Mouse (Mus musculus) kidney, adult 2 months (tissue): ENCODE data around the gene Aifm3. TPM values are rescaled to one million over a fixed set of nuclear protein-coding genes. Genes with fewer than 3 reads are reported as not detected.
A peak's percentile ranks its signal among the peaks of the same experiment; 100 is the strongest.

Experiments
- DNase-seq: peaks from one replicate; pipeline ENCODE4 v3.0.0; 2021
- H3K27ac ChIP-seq: fragments of 200-500 bp; 2 replicates; pipeline ENCODE4 v1.5.1; 2012; ENCODE audit warnings: low read depth, low read length, control low read depth, inconsistent platforms; ENCODE audit not compliant: insufficient read depth
- H3K27me3 ChIP-seq: fragments of 200-500 bp; replicated peaks from 2 replicates; pipeline ENCODE4 v1.6.1; 2012; ENCODE audit warnings: mild to moderate bottlenecking, moderate library complexity, low read length, inconsistent platforms; ENCODE audit not compliant: control insufficient read depth, insufficient read depth
- H3K36me3 ChIP-seq: fragments of 200-500 bp; 2 replicates; pipeline ENCODE4 v1.6.1; 2012; ENCODE audit warnings: mild to moderate bottlenecking, moderate library complexity, low read length, inconsistent platforms; ENCODE audit not compliant: control insufficient read depth, insufficient read depth
- H3K4me1 ChIP-seq: fragments of 200-500 bp; 2 replicates; pipeline ENCODE4 v1.6.1; 2011; ENCODE audit warnings: low read length; ENCODE audit not compliant: control insufficient read depth, insufficient read depth
- H3K4me3 ChIP-seq: fragments of 200-500 bp; 2 replicates; pipeline ENCODE4 v1.5.1; 2011; ENCODE audit warnings: mild to moderate bottlenecking, low read depth, low read length, control low read depth; ENCODE audit not compliant: insufficient read depth
- CTCF ChIP-seq: fragments of 200-500 bp; conservative IDR thresholded peaks from 2 replicates; pipeline ENCODE4 v1.5.1; 2011; ENCODE audit warnings: low read depth, mild to moderate bottlenecking, control low read depth, low read length, moderate library complexity, mixed read lengths; ENCODE audit not compliant: insufficient read depth, insufficient read length
- POLR2A ChIP-seq: fragments of 200-500 bp; IDR thresholded peaks from one replicate; pipeline ENCODE4 v1.6.1; 2011; ENCODE audit warnings: low read depth, low read length, control low read depth
- WGBS: fragments of 180-500 bp; shearing (Covaris S2); methylation state at CpG from one replicate; pipeline ENCODE4 v1.1.7; 2018; 5-methylcytosine and 5-hydroxymethylcytosine counted together
- polyA plus RNA-seq: library from polyadenylated mRNA; depleted of rRNA; stranded (reverse); fragments of >200 nt; gene quantifications from 2 replicates; pipeline ENCODE4 v1.2.3, GENCODE M21; 2012

The Aifm3 gene
- polyA plus RNA-seq, 1 experiment, result 11.7 TPM

GRCm38 (mm10) chr16:17486505-17486904 is 2.9 kb upstream of the Aifm3 start:
- Histone ChIP-seq H3K36me3 (peaks cover 2% of the 10 kb centered on the region; the same call in 1 of the 2 replicates), H3K4me3 (no peak overlapping the region), H3K27me3 (no peaks in the 10 kb centered on the region), H3K4me1 (0 out of 2 replicates have a peak, but pooled peaks cover 3% of the 10 kb centered on the region), H3K27ac (no peak overlapping the region)
- no peak for TF ChIP-seq CTCF
- TF ChIP-seq POLR2A, result no peak
- DNase-seq, result peak; percentile 67
- WGBS, result 19% methylated on average over 3 of the region's 3 CpGs

- no peak for TF ChIP-seq POLR2A
- TF ChIP-seq CTCF, result peak; percentile 44
- Histone ChIP-seq H3K27ac (no peak overlapping the region), H3K27me3 (no peaks in the 10 kb centered on the region), H3K36me3 (peaks cover 2% of the 10 kb centered on the region; the same call in 1 of the 2 replicates), H3K4me1 (0 out of 2 replicates have a peak, but pooled peaks cover 3% of the 10 kb centered on the region), H3K4me3 (no peak overlapping the region)
- DNase-seq, result peak; percentile 28
- WGBS, result 55% methylated on average over 14 of the region's 14 CpGs
These were observed 638 bp upstream of the Aifm3 start for GRCm38 (mm10) chr16:17488478-17489468.

GRCm38 (mm10) chr16:17491154-17491553 is 1.7 kb downstream of the Aifm3 start:
- Histone ChIP-seq H3K4me3 (no peak overlapping the region), H3K36me3 (no peaks in the 10 kb centered on the region), H3K4me1 (0 out of 2 replicates have a peak, but pooled peaks cover 3% of the 10 kb centered on the region), H3K27me3 (no peaks in the 10 kb centered on the region), H3K27ac (no peak overlapping the region)
- TF ChIP-seq CTCF, result no peak
- TF ChIP-seq POLR2A, result no peak
- 94% methylated on average over 5 of the region's 5 CpGs for WGBS
- DNase-seq, result no peak

- TF ChIP-seq CTCF, result no peak
- TF ChIP-seq POLR2A, result no peak
- no peak for DNase-seq
- H3K36me3 ChIP-seq, result no peaks in the 10 kb centered on the region
- H3K4me1 ChIP-seq, result no peaks in the 10 kb centered on the region
- no peak overlapping the region for H3K27ac ChIP-seq
- WGBS, result 64% methylated on average over 5 of the region's 5 CpGs
- H3K4me3 ChIP-seq, result no peak overlapping the region
- H3K27me3 ChIP-seq, result no peaks in the 10 kb centered on the region
These were observed 2.6 kb downstream of the Aifm3 start for GRCm38 (mm10) chr16:17491896-17492561.

- Histone ChIP-seq H3K36me3 (no peaks in the 10 kb centered on the region), H3K4me3 (no peak overlapping the region), H3K27me3 (no peaks in the 10 kb centered on the region), H3K4me1 (no peaks in the 10 kb centered on the region), H3K27ac (0 out of 2 replicates have a peak overlapping the region, but pooled peaks have one; percentile 12)
- WGBS, result 45% methylated on average over 2 of the region's 2 CpGs
- TF ChIP-seq CTCF (no peak), POLR2A (no peak)
- peak; percentile 56 for DNase-seq
These were observed 7.3 kb downstream of the Aifm3 start for GRCm38 (mm10) chr16:17496499-17497305.

GRCm38 (mm10) chr16:17499249-17499883 is 10.0 kb downstream of the Aifm3 start:
- 63% methylated on average over 10 of the region's 10 CpGs for WGBS
- no peak for DNase-seq
- no peaks in the 10 kb centered on the region for H3K4me1 ChIP-seq
- no peak overlapping the region for H3K27ac ChIP-seq
- H3K36me3 ChIP-seq, result no peaks in the 10 kb centered on the region
- H3K4me3 ChIP-seq, result no peak overlapping the region
- no peaks in the 10 kb centered on the region for H3K27me3 ChIP-seq
- TF ChIP-seq POLR2A (no peak), CTCF (no peak)
